Mouse (Mus musculus) neural tube, embryonic 14.5 days (tissue): ENCODE data around the gene Il17c. TPM values are rescaled to one million over a fixed set of nuclear protein-coding genes. Genes with fewer than 3 reads are reported as not detected.

Experiments
- ATAC-seq: fragments of 200-750 bp; cut with Nextera tagmentation; 2 replicates; pipeline ENCODE4 v1.8.0; 2017; ENCODE audit warnings: low read depth, mild to moderate bottlenecking, moderate TSS enrichment, moderate library complexity
- H3K27ac ChIP-seq: fragments of 300-500 bp; sonication (generic); 2 replicates; pipeline ENCODE4 v1.5.1; 2014; ENCODE audit warnings: low read depth, mild to moderate bottlenecking, control low read depth, low read length, moderate library complexity, mixed read lengths
- H3K27me3 ChIP-seq: fragments of 300-500 bp; sonication (generic); 2 replicates; pipeline ENCODE4 v1.6.1; 2014; ENCODE audit warnings: low read length; ENCODE audit not compliant: control insufficient read depth, insufficient read depth
- H3K36me3 ChIP-seq: fragments of 300-500 bp; sonication (generic); 2 replicates; pipeline ENCODE4 v1.6.1; 2014; ENCODE audit warnings: low read length, mixed read lengths; ENCODE audit not compliant: control insufficient read depth, insufficient read depth
- H3K4me1 ChIP-seq: fragments of 300-500 bp; sonication (generic); 2 replicates; pipeline ENCODE4 v1.6.1; 2014; ENCODE audit warnings: low read length; ENCODE audit not compliant: control insufficient read depth, insufficient read depth
- H3K4me2 ChIP-seq: fragments of 300-500 bp; sonication (generic); 2 replicates; pipeline ENCODE4 v1.6.1; 2014; ENCODE audit warnings: mild to moderate bottlenecking, low read depth, low read length, control low read depth
- H3K4me3 ChIP-seq: fragments of 300-500 bp; sonication (generic); 2 replicates; pipeline ENCODE4 v1.5.1; 2014; ENCODE audit warnings: low read depth, low read length, control low read depth, mixed read lengths
- H3K9ac ChIP-seq: fragments of 300-500 bp; sonication (generic); replicated peaks from 2 replicates; pipeline ENCODE4 v1.6.1; 2014; ENCODE audit warnings: low read depth, mild to moderate bottlenecking, control low read depth, low read length, mixed read lengths
- H3K9me3 ChIP-seq: fragments of 300-500 bp; sonication (generic); 2 replicates; pipeline ENCODE4 v1.6.1; 2016; ENCODE audit warnings: low read length; ENCODE audit not compliant: control insufficient read depth
- WGBS: fragments of 180-500 bp; shearing (Covaris S2); extraction: QIAGEN DNeasy Blood & Tissue Kit; methylation state at CpG from one replicate; pipeline ENCODE4 v1.1.7; 2014; 5-methylcytosine and 5-hydroxymethylcytosine counted together
- polyA plus RNA-seq: library from polyadenylated mRNA; unstranded; fragments of >200 nt; fragmentation: Nextera tagmentation; extraction: Ambion mirVana; gene quantifications from 2 replicates; pipeline ENCODE4 v1.2.1, GENCODE M21; 2014

Gene Il17c
- polyA plus RNA-seq, 1 experiment from 2014 or later, result not detected

DNA sequence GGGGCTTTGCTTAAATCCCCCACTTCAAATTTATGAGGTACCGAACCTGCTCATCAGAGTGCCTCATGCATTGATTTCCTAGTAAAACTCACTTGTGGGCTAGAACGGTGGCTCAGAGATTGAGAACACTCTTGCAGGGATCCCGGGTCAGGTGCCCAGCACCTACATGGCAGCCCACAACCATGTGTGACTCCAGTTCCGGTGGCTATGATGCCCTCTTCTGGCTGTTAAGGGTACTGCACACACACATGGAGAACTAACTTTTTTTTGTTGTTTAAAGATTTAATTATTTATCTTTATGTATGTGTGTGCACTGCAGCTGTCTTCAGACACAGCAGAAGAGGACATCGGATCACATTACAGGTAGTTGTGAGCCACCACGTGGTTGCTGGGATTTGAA is 13.6 kb downstream of the Il17c start:
- Histone ChIP-seq H3K9ac (no peak overlapping the region), H3K27me3 (no peaks in the 10 kb centered on the region), H3K9me3 (no peaks in the 10 kb centered on the region), H3K4me3 (no peak overlapping the region), H3K4me2 (no peak overlapping the region), H3K4me1 (no peaks in the 10 kb centered on the region), H3K36me3 (peaks cover 26% of the 10 kb centered on the region), H3K27ac (no peak overlapping the region)
- WGBS, result 93% methylated on average over 6 of the region's 6 CpGs
- no peak for ATAC-seq

DNA sequence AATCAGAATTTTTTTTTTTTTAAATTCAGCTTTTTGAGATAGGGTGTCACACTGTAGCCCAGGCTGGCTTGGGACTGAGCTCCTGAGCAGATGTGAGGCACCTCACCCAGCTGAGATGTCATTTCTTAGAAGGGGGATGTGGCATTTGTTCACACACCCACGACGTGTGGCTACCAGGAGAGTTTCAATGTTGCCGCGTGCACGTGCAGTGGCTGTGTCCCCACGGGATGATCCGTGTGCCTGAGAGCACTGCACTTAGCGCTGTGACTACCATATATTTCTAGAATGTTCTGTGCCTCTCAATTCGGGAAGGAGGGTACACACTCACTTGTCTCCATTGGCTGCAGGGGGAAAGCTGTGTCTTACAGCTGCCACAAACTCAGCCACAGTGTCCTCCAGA is 14.3 kb downstream of the Il17c start:
- no peak overlapping the region for H3K4me3 ChIP-seq
- H3K9me3 ChIP-seq, result no peaks in the 10 kb centered on the region
- WGBS, result 95% methylated on average over 9 of the region's 9 CpGs
- H3K4me2 ChIP-seq, result no peak overlapping the region
- no peaks in the 10 kb centered on the region for H3K27me3 ChIP-seq
- H3K36me3 ChIP-seq, result peaks cover 26% of the 10 kb centered on the region
- no peak overlapping the region for H3K27ac ChIP-seq
- ATAC-seq, result no peak
- no peaks in the 10 kb centered on the region for H3K4me1 ChIP-seq
- H3K9ac ChIP-seq, result no peak overlapping the region

DNA sequence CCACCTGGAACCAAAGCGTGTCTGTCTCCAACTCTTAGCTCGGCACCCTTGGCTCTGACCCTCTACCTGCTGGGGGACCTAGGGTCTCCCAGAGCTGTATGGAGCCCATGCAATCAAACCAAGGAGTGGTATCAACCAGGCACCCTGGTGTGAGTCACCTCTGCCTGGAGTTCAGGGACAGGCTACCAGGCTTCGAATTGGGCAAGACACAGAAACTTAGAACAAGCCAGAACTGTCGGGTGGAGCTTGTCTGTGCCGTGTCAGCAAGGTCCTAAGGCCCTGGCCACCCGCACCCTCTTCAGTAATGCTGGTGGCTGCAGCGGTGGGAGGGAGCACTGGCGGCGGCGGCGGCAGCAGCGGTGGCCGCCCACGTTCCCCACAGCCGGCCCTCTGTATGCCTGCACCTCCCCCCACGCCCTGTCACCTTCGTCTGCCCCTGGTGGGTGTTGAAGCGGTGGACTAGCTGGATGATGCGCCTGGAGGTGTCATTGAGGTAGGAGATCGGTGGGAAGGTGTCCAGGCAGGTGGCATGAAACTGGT is 14.8 kb downstream of the Il17c start:
- H3K27me3 ChIP-seq, result no peaks in the 10 kb centered on the region
- no peak overlapping the region for H3K9ac ChIP-seq
- peaks cover 26% of the 10 kb centered on the region for H3K36me3 ChIP-seq
- no peaks in the 10 kb centered on the region for H3K9me3 ChIP-seq
- 93% methylated on average over 20 of the region's 20 CpGs for WGBS
- no peak overlapping the region for H3K4me3 ChIP-seq
- ATAC-seq, result no peak
- no peak overlapping the region for H3K4me2 ChIP-seq
- no peak overlapping the region for H3K27ac ChIP-seq
- H3K4me1 ChIP-seq, result no peaks in the 10 kb centered on the region

DNA sequence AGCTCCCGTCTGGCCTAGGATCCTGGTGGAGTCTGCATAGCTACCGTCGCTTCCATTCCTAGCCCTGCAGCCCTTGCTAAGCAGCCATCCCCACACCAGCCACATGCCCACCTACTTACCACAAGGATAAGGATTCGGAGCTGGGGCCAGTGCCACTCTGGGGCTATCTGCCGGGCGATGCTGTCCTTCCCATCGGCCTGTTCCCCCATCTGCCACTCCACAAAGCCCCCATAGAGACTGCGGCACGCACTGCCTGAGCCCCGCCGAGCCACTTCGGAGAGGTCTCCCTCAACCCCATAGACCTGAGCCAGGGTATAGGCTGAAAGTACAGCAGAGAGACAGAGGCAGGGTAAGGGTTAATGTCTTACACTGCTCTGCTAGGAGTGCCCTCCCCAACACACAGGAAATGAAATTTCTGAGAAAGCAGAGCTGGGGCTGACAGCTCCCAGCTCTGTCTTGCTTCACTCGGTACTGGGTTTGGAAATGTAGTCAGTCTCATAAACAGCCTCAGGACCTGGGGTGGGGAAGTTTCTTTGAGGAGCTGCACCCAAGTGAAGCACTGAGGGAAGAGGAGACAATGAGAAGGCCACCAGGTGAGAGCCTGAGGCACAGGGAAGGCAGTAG is 16.0 kb downstream of the Il17c start:
- Histone ChIP-seq H3K9me3 (no peaks in the 10 kb centered on the region), H3K4me2 (no peak overlapping the region), H3K27me3 (no peaks in the 10 kb centered on the region), H3K36me3 (peaks cover 26% of the 10 kb centered on the region), H3K4me1 (peaks cover 9% of the 10 kb centered on the region; the same call in 1 of the 2 replicates), H3K9ac (no peak overlapping the region), H3K4me3 (no peak overlapping the region), H3K27ac (no peak overlapping the region)
- ATAC-seq, result no peak
- WGBS, result 91% methylated on average over 13 of the region's 13 CpGs

DNA sequence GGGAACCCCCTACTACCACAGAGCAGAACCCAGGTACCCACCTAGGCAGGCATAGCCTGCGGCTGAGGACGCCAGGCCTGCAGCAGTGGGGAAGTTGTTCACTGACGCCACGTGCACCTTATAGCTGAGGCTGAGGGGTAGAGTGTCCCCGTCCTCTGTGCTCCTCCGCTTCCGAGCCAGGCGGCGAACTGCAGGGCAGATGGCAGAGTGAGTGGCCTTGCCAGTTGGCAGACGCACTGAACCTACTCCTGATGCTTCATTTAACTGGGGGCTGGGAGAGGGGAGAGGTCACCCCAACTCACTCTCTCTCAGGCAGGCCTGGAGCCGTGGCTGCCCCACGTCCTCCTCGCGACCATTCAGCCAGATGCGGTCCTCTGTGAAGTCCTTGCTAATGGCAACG is 17.5 kb downstream of the Il17c start:
- Histone ChIP-seq H3K27me3 (no peaks in the 10 kb centered on the region), H3K9ac (no peak overlapping the region), H3K27ac (no peak overlapping the region), H3K4me1 (peaks cover 9% of the 10 kb centered on the region; the same call in 1 of the 2 replicates), H3K36me3 (peaks cover 15% of the 10 kb centered on the region), H3K4me3 (no peak overlapping the region), H3K4me2 (no peak overlapping the region), H3K9me3 (no peaks in the 10 kb centered on the region)
- 94% methylated on average over 16 of the region's 16 CpGs for WGBS
- ATAC-seq, result no peak

DNA sequence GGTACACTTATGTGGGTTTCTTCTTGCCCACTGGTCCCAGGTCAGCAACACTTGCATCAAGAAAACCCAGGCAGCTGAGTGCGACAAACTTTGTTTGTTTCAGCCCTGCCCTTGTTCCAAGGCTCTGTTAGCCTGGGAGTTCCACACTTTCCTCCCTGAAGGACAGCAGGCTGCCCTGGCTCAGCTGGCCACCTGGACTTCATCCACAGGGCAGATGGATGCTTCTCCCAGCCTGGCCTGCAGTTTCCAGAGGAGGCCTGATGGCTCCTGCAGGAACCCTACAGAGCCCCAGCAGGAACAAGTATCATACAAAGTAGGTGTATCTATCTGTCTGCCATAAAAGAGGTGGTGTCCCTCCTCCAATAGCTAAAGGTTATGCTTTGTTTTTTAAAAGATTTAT is 19.5 kb downstream of the Il17c start:
- Histone ChIP-seq H3K9ac (no peak overlapping the region), H3K27me3 (no peaks in the 10 kb centered on the region), H3K4me3 (no peak overlapping the region), H3K36me3 (peaks cover 5% of the 10 kb centered on the region; the same call in 1 of the 2 replicates), H3K9me3 (no peaks in the 10 kb centered on the region), H3K27ac (no peak overlapping the region), H3K4me1 (peaks cover 22% of the 10 kb centered on the region), H3K4me2 (no peak overlapping the region)
- WGBS, result 92% methylated on average over 1 of the region's 1 CpGs
- no peak for ATAC-seq

DNA sequence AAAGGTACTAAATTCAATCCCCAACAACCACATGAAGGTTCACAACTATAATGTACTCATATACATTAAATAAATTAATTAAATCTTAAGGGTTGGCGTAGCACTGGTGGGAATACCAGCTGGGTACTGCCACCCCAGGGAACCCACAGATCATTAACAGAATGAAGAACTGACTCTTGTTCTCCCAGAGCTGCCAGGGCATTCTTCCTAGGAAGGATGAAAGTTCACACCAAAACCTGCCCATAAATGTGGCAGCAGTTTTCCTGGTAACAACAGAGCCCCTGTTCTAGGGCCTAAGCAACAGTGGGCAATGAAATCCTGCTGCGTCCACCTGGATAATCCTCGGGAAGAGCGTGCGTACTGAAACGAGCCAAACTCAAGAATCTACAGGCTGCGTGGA is 20.5 kb downstream of the Il17c start:
- no peak for ATAC-seq
- 7% methylated on average over 7 of the region's 7 CpGs for WGBS
- peak overlapping the region; percentile 87 for H3K4me2 ChIP-seq

DNA sequence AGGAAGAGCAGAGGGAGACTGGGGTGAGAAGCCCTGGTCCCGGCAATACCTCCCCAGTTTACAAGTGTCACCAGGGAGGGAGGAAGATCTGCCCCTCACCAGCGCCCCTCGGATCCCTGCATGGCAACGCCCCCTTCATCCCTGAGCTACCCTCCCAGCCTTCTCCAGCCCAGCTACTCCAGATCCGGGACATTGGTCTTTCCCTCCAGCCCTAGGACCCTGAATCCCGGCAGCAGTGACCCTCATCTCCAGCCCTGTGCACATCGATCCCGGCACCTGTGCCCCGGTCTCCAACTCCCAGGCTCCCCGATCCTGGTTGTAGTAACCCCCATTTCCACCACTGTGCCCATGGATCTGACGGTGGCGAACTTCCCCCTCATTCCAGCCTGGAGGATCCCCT is 21.0 kb downstream of the Il17c start:
- Histone ChIP-seq H3K36me3 (peaks cover 4% of the 10 kb centered on the region; the same call in 1 of the 2 replicates), H3K4me1 (peaks cover 22% of the 10 kb centered on the region), H3K27me3 (no peaks in the 10 kb centered on the region), H3K9me3 (no peaks in the 10 kb centered on the region), H3K27ac (peak overlapping the region; percentile 85), H3K9ac (peak overlapping the region; percentile 86), H3K4me3 (peak overlapping the region; percentile 68), H3K4me2 (peak overlapping the region; percentile 87)
- peak; percentile 31 for ATAC-seq
- 0% methylated on average over 11 of the region's 12 CpGs for WGBS

More for the DNA sequence above, 20.5 kb downstream of the Il17c start:
- peak overlapping the region; percentile 86 for H3K9ac ChIP-seq
- H3K4me3 ChIP-seq, result peak overlapping the region; percentile 68
- H3K36me3 ChIP-seq, result peaks cover 4% of the 10 kb centered on the region; the same call in 1 of the 2 replicates
- H3K27ac ChIP-seq, result peak overlapping the region; percentile 85; the same call in 1 of the 2 replicates
- peaks cover 22% of the 10 kb centered on the region for H3K4me1 ChIP-seq
- no peaks in the 10 kb centered on the region for H3K9me3 ChIP-seq
- H3K27me3 ChIP-seq, result no peaks in the 10 kb centered on the region

DNA sequence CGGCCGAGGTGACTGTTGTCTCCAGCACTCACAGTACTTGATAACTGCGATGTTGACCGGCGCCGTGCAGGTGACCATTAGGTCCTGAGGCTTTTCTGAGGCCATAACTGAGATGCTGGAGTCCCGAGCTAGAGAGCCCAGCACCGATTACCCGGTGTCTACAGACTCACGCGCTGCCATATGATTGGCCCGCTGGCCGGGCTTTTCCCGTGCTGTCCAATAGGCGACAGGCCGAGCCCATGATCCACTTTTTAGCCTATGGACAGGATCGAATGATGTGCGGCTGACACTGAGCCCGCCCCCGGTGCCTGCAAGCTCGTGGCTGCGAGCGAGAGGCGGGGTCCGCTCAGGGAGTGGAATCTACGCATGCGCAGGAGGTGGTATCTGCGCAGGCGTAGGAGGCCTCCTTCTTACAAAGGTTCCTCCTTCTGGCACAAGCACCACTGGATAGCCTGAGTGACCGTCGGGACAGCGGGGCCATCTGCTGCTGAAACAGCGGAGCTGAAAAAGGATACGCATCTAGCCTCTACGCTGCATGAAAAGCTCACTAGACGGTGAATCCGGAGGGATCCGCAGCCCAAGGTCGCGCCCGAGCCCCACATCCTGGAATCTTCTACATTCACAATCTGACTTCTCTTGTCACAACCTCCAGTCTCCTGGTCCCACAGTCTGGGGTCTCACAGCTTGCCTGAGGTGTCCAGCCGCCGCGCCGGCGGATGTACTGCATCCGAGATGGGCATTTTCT is 21.6 kb downstream of the Il17c start, which contains the start of gene Mvd:
Gene Mvd, minus strand, starts transcription at position 161 of the 745 bp plus-strand sequence.
- Histone ChIP-seq H3K9ac (peak within 1 kb of the TSS; percentile 86), H3K9me3 (no peaks in the 10 kb centered on the region), H3K4me1 (peaks cover 22% of the 10 kb centered on the region), H3K27ac (peak within 1 kb of the TSS; percentile 97), H3K4me3 (peak within 1 kb of the TSS; percentile 68), H3K36me3 (peaks cover 4% of the 10 kb centered on the region; the same call in 1 of the 2 replicates), H3K27me3 (no peaks in the 10 kb centered on the region), H3K4me2 (peak within 1 kb of the TSS; percentile 87)
- under 1% methylated on average over 47 of the region's 47 CpGs for WGBS
- peak; percentile 99 for ATAC-seq
